Mouse (Mus musculus) spleen, adult 18-20 months (tissue): ENCODE data around the gene Bloc1s4.

Experiments used
- DNase-seq, 2 experiments: peaks; one replicate each; pipeline ENCODE4 v3.0.0; 2022; ENCODE audit warnings: mixed read lengths in 2 of 2

The Bloc1s4 gene

DNA sequence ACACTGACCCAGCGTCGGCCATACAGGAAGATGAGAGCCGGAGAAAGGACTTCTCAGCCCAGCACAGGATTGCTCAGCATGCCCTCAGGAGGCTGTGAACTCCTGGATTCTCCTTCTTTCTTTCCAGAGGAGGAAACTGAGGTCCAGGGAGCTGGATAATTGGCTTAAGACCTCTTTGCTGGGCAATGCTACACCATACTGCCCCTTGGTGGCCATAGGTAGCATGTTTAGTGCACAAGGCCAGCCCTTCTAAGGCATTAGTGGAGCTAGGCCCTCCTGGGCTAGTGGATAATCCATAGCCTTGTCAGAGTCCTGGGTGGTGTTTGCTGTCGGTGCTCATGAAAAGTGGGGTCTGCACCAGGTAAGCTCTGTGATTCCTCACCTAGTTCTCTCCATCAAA is 8.6 kb downstream of the Bloc1s4 start:
- no peak for DNase-seq

DNA sequence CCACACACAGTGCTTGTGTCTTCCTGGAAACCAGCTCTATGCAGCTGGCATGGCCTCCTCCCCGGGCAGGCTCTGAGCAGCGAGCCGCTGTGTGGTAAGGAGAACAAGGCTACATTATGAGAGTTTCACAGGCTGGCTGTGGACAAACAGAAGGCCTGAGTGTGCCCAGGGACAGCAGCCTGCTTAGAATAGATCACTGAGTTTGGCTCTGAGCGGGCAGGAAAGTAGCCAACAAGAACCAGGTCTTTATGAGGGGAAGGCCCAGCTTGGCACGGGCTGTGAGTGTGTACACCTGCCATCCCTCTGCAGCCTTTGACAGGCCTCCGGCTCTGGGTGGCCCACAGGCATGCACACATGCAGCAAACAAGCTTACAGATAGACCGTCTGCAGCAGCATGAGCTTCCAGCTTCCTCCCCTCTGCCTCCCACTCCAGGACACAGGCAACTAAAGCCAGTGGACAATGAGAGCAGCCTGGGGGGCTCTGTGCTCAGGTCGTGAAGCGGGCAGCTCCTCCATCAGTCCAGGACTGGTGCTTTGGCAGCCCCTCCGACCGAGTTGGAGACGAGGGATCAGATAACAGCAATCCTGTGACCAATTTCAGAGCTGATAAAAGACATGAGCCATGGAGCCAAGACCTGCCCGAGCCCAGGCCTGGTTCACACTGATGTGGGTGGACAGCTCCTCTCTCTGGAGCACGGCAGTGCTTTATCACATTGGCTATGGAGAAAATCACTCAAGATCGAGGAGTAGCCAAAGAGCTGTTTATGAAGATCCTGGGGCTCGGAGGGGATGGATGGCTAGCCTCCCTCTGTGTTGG is 9.4 kb downstream of the Bloc1s4 start:
- no peak for DNase-seq

DNA sequence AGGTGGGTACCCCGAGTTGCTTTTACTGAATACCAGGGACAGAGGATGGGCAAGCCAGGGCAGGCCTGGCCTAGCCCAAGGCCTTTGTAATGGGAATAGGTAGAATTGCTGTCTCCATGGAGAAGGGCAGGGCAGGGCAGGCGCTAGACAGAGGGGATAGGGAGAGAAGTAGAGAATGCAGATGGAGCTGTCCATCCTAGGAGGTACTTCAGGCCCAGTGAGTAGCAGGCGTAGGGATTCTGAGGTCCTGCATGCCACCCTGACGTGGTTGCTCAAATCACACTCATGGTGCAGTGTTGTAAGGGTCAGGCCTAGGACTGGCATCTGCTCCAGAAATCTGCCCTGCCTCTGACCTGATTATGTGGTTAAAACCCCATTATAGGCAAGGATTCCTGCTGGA is 10.7 kb downstream of the Bloc1s4 start:
- no peak for DNase-seq

DNA sequence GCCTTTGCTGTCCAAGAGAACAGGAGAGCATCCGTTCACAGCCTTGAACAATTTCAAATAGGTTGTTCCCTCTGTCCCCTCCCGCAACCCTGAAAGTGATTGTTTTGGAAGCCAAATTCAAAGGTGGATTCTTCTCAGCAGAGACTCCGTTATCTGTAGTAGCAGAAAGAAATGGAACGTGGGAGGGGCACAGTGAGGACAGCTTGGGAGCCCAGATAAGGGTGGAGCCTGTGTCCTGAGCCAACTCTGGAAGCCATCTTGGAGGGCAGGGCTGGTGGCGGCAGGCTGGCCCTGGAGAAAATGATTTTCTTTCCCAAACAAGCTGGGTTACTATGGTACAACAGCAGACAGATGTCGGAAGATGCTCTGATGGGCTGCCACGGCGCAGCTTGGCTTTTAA is 12.4 kb downstream of the Bloc1s4 start:
- no peak for DNase-seq

DNA sequence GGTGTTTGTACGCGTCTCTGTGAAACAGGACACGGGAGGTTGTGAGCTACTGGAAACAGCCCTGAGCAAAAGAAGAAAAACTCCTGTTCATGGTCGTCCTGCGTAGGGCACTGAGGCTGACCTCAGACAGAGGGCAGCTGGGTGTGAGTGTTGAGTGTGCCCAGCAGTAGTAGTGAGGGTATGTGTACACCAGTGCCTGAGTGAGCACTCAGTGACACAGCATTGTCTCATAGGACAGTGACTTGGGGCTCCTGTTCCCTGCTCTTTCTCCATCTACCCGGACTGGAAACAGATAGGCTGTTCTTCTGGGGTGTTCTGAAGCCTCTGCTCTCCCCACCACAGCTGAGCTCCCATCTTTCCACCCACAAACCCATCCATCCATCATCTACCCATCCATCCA is 13.3 kb downstream of the Bloc1s4 start:
- DNase-seq = no peak

DNA sequence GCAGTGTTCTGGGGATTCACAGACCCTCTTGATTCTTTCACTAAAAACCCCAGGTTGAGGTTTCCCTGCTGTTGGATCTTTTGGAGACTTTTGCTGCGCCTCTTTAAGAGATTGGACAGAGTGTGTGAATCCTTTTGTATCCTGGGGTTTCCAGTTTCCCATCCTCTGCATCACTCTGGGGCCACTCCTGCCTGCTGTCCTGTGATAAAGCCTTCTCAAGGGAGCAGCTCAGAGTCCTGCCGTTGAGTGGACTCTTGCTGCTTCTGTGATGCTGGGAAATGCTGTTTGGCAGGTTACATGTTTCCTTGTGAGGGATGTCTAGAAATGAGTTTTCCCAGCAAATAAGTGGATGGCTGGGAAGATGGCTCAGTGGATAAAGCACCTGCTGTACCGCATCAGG is 15.0 kb downstream of the Bloc1s4 start:
- no peak for DNase-seq

DNA sequence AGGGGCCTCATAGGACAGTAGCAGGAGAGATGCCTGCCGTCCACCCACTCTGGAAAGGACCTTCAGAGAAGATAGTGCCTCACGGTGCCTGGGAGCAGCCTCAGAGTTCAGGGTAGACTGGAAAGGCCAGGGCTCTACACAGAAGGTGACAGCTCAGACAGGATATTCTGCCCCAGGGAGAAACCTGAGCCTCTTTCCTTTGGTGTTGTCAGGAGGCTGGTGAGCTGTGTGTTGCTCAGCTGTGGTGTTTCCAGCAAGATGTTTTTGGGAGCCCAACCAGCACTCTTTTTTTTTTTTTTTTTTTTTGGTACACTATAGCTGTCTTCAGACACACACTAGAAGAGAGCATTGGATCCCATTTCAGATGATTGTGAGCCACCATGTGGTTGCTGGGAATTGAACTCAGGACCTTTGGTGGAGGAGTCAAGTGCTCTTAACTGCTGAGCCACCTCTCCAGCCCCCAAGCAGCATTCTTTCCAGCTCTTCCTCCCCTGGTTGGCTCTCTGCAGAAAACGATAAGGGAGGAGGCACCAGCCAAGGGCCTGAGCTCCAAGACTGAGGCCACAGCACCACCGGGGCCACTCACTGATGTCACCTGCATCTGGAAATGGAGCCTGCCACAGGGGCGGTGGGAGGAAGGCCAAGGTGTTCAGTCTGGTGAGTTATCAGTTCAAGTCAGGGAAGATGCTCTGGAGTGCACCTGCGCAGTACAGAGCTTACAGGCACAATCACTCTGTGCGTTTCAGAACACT is 16.4 kb downstream of the Bloc1s4 start:
- DNase-seq = no peak

DNA sequence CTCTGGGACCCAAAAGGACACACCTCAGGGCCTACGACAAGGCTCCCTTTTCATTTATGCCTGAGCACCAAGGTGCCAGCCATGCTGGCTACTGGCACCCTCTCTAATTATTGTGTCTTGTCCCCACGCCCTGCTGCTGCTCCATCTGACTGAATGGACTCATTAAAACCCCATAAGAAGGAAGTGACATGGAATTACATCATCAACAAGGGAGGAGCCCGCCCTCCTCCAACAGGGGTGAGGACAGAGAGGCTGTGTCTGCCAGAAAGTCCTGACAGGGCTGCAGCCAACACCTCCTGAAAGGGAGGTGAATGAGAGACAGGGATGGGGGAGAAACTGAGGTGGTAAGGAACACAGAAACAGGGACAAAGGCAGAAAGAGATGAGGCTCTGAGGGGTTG is 17.8 kb downstream of the Bloc1s4 start:
- no peak for DNase-seq

DNA sequence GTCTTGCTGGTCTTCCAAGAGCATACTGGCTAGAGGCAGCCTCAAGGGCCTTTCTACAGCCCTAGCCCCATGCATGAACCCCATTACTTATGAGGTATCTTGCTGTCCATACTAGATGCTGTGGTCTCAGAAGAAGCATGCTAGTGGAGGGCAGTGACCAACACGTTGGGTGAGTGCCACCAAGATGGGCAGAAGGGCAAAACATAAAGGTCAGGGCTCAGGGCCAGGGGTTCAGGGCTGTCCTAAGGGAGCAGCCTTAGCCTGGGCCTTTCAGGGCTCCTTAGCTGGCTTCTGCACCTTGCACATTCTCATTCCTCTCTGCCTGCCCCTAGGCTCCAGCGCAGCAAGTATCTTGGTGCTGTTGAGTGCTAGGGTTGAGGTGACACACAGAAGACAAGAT is 18.5 kb downstream of the Bloc1s4 start:
- DNase-seq = no peak

DNA sequence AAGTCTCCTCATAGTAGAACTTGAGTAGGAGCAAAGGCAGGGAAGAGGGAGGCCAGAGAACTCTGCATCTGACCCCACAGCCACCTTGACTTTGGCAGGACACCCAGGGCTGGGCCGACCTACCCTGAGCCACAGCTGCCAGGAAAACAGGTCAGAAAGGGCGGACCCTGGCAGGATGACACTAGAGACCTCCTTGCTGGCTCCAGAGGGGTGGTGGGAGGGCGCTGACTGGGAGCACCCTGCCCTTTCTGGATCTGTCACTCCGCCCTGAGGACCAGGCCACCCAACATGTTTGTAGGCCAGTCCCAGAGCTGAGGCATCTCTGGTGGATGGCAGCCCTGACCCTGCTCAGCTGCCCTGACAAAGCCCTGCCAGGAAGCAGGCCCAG is 19.4 kb downstream of the Bloc1s4 start:
- no peak for DNase-seq

DNA sequence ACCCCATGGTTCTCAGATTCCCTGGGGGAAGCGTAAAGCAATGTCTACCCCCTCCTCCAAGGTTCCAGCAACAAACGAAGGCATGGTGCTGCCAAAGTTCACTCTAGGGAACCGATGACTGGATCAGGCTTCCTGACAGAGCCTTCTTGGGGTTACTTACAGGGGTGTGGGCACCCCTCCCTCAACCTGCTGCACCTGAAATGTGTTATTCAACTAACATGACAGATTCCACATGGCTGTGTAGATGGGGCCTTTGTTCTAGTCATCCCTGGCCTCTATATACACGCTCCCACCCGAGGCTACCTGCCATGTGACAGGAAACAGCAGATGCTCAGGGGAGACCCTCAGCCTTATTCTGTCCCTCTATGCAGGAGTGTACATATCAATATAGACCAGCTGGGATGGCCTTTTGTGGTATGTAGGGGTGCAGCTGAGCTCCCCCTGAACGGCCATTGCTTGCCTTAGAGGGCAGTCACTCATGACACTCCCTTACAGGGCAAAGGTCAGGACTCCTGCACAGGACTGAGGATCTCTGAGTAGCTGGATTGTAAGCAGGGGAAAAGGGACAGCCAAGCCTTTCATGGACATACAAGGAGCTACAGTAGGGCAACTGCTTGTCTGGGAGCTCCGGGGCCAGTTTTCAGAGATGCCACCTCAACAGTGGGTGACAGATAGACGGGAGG is 19.9 kb downstream of the Bloc1s4 start:
- DNase-seq = no peak

DNA sequence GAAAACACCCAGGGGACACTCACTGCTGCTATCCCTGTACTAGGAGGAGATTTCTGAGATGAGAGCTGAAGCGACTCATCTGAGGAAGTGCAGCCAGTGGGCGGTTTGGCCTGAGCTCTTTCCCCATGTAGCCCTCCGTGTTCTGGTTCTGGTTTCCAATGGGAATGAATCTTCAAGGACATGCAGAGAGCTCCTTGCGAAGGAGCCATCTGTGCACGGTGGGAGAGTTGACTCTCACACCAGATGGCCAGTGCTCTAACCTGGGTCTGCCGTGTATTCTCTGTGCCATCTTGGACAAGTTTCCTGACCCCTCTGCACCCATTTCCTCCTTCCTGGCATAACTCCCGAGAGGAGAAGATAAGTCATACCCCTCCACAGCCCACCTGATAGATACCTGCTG is 20.7 kb downstream of the Bloc1s4 start:
- no peak for DNase-seq

DNA sequence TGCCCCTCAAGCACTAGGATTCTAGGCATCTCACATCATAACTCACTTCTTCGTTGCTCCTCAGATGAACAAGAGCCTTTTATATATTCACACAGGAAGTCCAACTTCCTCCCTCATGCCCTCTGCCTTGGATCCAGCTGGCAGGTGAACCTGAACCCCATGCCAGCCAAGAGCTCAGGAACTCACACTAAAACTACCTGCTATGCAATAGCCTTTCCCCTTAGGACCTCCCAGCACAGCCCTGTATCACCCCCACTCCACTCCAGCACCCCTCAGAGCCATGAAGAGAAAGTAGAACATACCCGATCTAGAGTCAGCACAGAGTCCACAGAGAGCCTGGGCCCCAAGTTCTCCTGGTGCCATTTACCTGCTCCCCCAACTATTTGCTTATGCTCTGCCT is 21.3 kb downstream of the Bloc1s4 start:
- no peak for DNase-seq

DNA sequence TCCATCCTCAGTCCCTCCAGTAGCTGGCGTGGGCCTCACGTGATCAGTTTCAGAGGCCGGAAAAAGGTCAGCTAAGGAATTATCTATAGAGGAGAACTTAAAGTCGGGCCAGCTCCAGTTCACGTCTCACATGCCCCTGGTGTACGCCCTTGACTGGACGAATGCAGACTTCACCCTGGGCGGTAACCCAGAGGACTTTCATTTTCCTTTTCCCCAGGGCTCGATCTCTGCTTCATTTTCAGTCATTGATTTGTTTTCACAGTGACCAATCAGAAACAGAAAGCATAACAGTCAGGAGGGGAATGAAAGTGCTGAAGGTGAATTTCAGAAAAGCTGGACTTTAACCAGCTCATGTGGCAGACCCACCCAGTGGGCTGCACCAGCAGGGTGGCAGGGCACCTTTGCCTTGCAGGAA is 22.1 kb downstream of the Bloc1s4 start:
- DNase-seq = no peak

DNA sequence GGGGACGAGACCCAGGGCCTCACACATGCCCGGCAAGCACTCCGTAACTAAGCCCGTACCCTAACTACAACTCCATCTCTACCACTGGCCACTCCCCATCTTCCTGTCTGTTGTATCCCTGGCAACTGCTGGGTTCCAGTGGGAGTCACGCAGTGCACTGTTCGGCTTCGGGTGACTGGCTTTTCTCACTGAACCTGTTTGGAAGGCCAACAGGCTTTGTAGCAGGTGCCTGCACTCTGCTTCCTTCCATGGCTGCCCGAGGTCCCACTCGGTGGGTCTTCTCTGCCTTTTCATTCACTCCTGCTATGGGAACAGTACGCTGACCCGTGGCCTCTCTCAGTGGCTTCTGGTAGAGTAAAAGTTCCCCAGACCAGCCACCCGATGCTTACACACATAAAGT is 22.6 kb downstream of the Bloc1s4 start:
- no peak for DNase-seq

DNA sequence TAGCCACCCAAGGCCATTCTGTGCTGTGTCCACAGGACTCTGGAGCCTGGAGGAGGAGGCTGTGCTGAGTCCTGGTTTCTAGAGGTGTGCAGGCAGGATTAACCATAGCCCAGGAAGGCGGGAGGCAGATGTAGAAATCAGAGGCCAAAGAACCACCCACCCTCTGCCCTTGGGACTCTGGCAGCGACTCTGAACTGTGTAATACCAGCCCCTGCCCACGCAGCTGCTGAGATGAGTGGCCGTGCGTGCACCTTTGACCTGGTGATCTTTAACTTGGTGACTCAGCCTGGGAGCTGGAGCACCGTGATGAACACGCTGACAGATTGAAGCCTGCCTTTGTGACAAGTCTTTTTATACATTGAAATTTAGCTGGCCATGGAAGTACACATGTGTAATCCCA is 24.2 kb downstream of the Bloc1s4 start:
- DNase-seq = no peak

DNA sequence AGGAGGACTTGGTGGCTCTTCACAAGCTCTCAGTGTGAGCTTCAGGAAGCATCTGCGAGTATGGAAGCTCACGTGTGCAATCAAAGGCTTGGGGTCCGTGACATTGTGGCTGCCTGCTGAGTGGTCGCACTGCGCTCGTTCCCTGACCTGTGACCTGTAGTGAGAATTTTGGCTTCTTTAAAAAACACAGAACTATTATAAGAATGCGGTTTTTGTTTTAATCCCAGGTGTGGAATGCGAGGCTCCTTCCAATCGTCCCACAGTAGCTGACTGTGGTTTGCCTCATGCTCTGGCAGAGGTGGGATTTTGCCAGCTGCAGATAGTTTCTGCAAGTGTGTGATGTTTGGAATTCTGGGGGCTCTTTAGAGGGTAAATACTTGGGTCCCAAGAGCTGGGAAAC is 25.1 kb downstream of the Bloc1s4 start:
- no peak for DNase-seq

DNA sequence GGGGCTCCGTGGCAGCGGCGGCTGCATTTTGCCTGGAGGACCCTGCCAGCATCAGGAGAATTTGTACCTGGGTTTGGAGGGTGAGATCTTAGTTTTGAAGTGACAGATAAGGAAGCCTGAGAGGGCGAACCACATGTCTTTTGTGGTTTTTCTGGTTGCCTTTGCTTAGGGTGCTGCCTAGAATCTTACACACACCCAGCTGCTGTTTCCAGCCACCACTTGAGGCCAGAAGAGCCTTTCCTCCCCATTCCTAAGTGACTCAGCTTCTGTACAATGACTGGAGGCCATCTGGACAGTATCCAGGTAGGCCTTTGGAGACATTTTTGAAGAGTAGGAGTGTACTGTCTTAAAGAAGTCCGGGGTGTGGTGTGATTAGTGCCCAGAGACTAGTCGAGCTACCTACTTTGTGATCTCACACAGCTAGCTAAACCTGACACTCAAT is 26.0 kb downstream of the Bloc1s4 start:
- DNase-seq = no peak

DNA sequence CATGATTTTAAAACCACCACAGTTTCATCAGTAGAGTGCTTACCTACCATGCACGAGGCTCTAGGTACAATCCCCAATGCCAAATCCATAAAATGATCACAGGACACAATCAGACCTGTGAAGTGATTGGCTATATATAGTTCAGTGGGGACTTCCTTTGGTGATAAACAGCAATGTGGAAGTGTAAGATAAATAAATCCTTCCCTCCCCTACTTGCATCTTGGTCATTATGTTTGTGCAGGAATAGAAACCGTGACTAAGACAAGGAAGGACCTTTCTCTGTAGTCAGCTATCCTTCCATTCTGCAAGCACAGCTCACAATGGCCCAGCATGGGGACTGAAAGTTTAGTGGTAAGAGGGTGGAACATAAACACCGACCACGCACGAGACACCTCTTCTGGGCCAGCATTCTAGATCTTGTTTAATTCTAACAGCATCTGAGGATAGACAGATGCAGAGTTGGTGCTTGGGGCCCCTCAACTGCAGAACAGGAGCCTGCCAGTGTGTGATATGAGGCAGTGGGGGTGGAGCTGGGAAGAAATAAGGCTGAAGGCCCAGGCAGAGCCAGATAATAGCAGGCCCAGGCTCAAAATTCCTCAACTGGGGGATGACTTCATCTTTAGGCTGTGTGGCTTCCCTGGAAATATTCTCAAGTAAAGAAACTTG is 27.6 kb downstream of the Bloc1s4 start:
- no peak for DNase-seq

DNA sequence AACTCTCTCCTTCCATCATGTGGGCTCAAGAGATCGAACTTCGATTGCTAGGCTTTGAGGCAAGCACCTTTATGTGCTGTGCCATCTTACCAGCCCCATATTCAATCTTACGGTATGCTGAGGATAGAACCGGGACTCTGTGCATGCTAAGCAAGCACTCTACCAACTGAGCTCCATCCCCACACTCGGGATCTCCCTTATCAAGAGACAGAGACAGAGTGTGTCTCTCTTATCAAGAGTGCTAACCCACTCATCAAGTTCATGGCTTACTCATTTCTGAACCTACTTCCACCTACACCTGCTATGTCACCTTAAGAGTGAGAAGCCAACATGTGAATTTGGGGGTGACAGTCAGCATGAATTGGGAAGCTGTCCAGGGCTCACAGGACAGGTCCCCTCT is 28.2 kb downstream of the Bloc1s4 start:
- DNase-seq = no peak

DNA sequence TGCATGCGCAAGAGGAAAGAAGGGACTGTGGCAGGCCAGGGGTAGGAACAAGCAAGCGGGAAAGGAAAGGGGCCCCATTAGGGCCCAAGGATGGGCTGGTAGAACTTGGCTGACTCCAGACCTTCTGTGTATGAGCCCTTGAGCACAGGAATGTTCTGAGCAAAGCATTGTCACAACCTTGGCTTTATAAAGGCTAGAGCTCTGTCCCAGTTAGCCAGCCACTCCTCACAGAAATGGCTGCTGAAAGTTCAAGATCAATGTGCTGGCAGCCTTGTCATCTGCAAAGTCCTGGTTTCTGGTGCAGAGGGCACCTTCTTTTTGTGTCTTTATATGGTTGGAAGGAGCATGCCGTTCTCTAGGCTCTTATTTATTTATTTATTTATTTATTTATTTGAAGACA is 28.8 kb downstream of the Bloc1s4 start:
- DNase-seq = no peak

DNA sequence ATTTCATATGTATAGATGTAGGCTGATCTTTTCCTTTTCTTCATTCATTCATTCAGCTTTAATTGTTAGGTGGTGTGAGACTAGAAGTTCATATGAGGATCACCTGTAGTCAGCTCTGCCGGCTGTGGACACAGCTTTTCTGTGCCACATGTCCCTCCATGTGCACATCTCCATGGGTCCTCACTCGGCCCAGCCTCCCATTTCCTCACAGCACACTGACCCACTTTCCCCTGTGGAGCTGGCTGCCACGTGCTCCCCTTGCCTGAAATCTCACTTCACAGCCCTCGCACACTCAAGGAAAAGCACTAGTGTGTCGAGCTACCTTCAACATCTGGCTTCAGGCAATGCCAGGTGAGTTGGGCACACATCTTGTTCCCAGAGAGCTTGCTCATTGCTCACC is 29.3 kb downstream of the Bloc1s4 start:
- DNase-seq = no peak

DNA sequence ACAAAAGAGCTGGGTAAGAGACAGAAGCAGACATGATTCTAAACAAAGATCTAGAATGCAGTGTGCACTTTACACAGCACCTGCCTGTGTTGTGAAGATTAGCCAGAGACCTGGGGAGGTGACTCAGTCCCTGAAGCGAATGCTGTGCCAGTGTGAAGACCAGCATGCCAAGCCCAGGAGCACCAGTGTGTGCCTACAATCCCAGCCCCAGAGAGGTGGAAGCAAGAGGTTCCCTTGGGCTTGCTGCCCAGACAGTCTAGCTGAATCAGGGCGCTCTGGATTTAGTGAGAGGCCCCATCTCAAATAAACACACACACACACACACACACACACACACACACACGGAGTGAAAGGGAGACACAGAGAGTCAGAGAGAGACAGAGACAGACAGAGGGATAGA is 30.6 kb downstream of the Bloc1s4 start:
- no peak for DNase-seq
